Mouse (Mus musculus) liver, adult 2 months (tissue): ENCODE results near the gene Gca.

Experiments used
- CTCF ChIP-seq: fragments of 200-500 bp; IDR thresholded peaks from 2 replicates; pipeline ENCODE4 v1.5.1; 2011; ENCODE audit warnings: low read depth, low read length, control low read depth
- POLR2A ChIP-seq: fragments of 200-500 bp; IDR thresholded peaks from 2 replicates; pipeline ENCODE4 v1.6.1; 2011; ENCODE audit warnings: low read length, control low read depth; ENCODE audit not compliant: insufficient read depth; ENCODE audit errors: extremely low read depth

DNA sequence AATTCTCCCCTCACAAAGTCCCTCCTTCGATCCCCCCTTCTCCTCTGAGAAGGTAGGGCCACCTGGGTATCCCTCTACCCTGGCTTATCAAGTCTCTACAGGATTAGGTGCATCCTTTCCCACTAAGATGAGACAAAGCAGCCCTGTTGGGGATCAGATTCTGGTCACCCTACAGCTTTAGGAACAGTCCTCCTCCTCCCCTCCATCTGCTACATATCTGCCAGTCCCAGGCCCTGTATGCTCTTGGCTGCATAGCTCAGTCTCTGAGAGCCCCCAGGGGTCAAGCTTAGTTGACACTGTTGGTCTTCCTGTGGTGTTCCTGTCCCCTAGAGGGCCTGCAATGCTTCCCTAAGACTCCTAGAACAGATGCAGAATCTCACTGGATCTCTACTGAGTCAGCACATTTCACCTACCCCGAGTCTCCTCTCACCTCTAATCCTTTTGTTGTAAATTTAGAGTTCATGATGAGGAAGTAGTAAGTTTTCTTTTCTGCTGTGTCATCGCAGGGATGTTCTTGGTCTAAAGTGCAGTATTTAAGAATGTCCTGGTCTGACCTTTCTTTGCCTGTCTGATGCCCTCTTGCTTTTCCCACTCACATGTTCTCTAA lies 21.0 kb downstream of the Gca start:
- no peak for TF ChIP-seq CTCF
- no peak for TF ChIP-seq POLR2A
